Mouse (Mus musculus) cerebellum, adult 9-11 months (tissue): ENCODE data around the gene Ccdc152.

Experiments used
- DNase-seq: peaks from one replicate; pipeline ENCODE4 v3.0.0; 2022

The Ccdc152 gene

GRCm38 (mm10) chr15:3303426-3303825 is at the start of gene Ccdc152:
Gene Ccdc152 (minus strand): TSS chr15:3303526.
- no peak for DNase-seq

GRCm38 (mm10) chr15:3349306-3350064 is 46.2 kb upstream of the Ccdc152 start:
- DNase-seq, result no peak

GRCm38 (mm10) chr15:3346682-3347081 is 43.4 kb upstream of the Ccdc152 start:
- DNase-seq, result no peak

- DNase-seq, result no peak
Observed at GRCm38 (mm10) chr15:3344555-3344954, 41.2 kb upstream of the Ccdc152 start.

- no peak for DNase-seq
Observed at GRCm38 (mm10) chr15:3341806-3342582, 38.7 kb upstream of the Ccdc152 start.

- DNase-seq, result no peak
Observed at GRCm38 (mm10) chr15:3339847-3340246, 36.5 kb upstream of the Ccdc152 start.

- DNase-seq, result no peak
Observed at GRCm38 (mm10) chr15:3332517-3332916, 29.2 kb upstream of the Ccdc152 start.

- no peak for DNase-seq
Observed at GRCm38 (mm10) chr15:3331813-3332212, 28.5 kb upstream of the Ccdc152 start.

- no peak for DNase-seq
Observed at GRCm38 (mm10) chr15:3330291-3330690, 27.0 kb upstream of the Ccdc152 start.

- DNase-seq, result no peak
Observed at GRCm38 (mm10) chr15:3323041-3323440, 19.7 kb upstream of the Ccdc152 start.

GRCm38 (mm10) chr15:3319929-3320328 is 16.6 kb upstream of the Ccdc152 start:
- DNase-seq, result no peak

- no peak for DNase-seq
Observed at GRCm38 (mm10) chr15:3316617-3317016, 13.3 kb upstream of the Ccdc152 start.

- DNase-seq, result no peak
Observed at GRCm38 (mm10) chr15:3312937-3313336, 9.6 kb upstream of the Ccdc152 start.

- DNase-seq, result no peak
Observed at GRCm38 (mm10) chr15:3309856-3310255, 6.5 kb upstream of the Ccdc152 start.

- DNase-seq, result no peak
Observed at GRCm38 (mm10) chr15:3300361-3301100, 2.8 kb downstream of the Ccdc152 start.

- DNase-seq, result no peak
Observed at GRCm38 (mm10) chr15:3297615-3298014, 5.7 kb downstream of the Ccdc152 start.

- DNase-seq, result no peak
Observed at GRCm38 (mm10) chr15:3295986-3296385, 7.3 kb downstream of the Ccdc152 start.

- DNase-seq, result no peak
Observed at GRCm38 (mm10) chr15:3293477-3293876, 9.8 kb downstream of the Ccdc152 start.

GRCm38 (mm10) chr15:3290435-3290834 is 12.9 kb downstream of the Ccdc152 start:
- DNase-seq, result no peak

GRCm38 (mm10) chr15:3286032-3286431 is 17.3 kb downstream of the Ccdc152 start:
- no peak for DNase-seq

- no peak for DNase-seq
Observed at GRCm38 (mm10) chr15:3281737-3282136, 21.6 kb downstream of the Ccdc152 start.

- DNase-seq, result no peak
Observed at GRCm38 (mm10) chr15:3281216-3281615, 22.1 kb downstream of the Ccdc152 start.

- no peak for DNase-seq
Observed at GRCm38 (mm10) chr15:3279242-3279641, 24.1 kb downstream of the Ccdc152 start.

- no peak for DNase-seq
Observed at GRCm38 (mm10) chr15:3277391-3277790, 25.9 kb downstream of the Ccdc152 start.
